In the genomic region with DNA sequence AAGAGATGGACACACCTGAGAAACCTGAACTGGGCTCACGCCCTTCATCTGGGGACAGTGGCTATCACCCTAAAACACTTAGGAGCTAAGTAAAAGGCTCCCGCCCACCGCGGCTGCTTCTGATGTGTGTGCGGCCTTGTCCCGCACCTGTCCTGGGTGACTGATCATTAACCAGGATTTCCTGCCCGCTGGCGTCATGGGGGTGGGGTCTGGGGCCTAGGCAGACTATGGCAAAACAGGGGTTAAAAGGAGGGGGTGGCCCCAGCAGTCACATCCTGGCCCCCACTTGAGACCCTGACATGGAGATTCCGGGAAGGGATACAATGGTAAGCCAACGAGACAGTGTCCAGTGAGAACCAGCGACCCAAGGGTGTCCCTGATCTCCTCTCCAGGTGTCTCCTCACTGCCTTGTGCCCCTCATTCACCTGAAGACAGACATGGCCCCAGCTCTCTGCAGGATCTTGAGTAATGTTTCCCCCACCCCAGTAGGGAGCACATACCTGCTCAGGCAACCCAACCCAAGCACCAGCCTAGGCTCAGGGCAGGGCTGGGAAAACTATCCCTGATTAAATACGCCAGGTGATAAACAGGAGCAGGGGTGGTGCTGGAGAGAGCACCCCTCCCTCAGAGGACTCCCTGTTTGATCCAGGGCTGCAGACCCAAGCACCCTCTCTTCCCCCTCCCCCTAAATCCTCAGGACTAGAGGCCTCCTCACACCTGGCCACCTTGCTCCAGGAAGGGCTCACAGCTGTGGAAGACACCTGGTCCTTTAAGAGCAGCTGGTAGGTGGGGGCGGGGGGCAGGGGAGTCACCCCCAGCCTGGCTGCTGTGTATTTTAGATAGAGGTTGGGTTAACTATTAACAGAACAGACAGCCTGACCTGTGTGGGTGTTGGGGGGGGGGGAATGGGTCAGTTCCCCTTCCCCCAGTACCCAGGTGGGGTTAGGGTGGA, we compare ENCODE assay signal across 1 mouse cellular context.
A peak's percentile ranks its signal among the peaks of the same experiment; 100 is the strongest.
TF ChIP-seq lines count a peak whose summit lies in the region.

No protein-coding gene starts in this region.

TF ChIP-seq in CH12.LX, 34 proteins besides CTCF, POLR2A, EP300 and RAD21:
- TF ChIP-seq BHLHE40 (IDR thresholded peaks at IDR 0.05; ENCODE audit: low read depth, low read length): no peak
- peak; percentile 43; the same call in 1 of the 2 replicates for TF ChIP-seq TCF12 (IDR thresholded peaks at IDR 0.05; ENCODE audit: low read depth, low read length)
- no peak for TF ChIP-seq UBTF (IDR thresholded peaks at IDR 0.05; ENCODE audit: low read depth, low read length)
